Mouse (Mus musculus): ENCODE measurements around the gene Eno1.

GRCm38 (mm10) chr4:150210306-150210705 is 26.2 kb upstream of the Eno1 start:
- no peak for TF ChIP-seq CTCF (IDR thresholded peaks at IDR 0.05; ENCODE audit: low read depth)
- TF ChIP-seq EP300 (IDR thresholded peaks at IDR 0.05; ENCODE audit: low read depth) = no peak

Data from liver, postnatal 0 days (tissue).